Mouse (Mus musculus): ENCODE data around the gene Gnat1.
A peak's percentile ranks its signal among the peaks of the same experiment; 100 is the strongest.

Gene Gnat1

DNA sequence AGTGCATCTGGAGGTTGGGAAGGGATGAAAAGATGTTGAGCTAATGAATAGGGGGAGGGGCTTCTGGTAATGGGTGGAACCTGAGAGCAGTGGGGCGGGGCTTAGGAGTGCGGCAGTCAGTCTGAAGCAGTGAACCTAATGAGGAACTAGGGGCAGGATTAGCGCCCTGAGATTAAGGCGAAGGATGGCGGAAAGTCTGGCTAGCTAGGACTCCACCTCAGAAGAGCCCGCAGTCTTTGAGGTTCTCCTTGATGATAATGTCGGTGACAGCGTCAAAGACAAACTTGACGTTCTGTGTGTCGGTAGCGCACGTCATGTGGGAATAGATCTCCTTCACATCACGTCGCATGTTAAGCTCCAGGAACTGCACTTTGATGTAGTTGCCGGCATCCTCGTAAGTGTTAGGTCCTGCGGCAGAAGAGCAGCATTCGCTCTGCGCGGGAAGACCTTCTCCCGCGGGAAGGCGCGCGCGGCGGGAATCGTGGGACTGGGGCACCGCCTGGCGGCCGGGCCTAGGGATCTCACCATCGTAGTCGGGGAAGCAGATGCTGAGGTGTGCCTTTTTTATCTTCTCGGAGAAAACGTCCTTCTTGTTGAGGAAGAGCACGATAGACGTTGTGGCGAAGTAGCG lies 3.7 kb downstream of the Gnat1 start:
- DNase-seq (ENCODE audit: low read depth, low spot score) = peak; percentile 86

DNA sequence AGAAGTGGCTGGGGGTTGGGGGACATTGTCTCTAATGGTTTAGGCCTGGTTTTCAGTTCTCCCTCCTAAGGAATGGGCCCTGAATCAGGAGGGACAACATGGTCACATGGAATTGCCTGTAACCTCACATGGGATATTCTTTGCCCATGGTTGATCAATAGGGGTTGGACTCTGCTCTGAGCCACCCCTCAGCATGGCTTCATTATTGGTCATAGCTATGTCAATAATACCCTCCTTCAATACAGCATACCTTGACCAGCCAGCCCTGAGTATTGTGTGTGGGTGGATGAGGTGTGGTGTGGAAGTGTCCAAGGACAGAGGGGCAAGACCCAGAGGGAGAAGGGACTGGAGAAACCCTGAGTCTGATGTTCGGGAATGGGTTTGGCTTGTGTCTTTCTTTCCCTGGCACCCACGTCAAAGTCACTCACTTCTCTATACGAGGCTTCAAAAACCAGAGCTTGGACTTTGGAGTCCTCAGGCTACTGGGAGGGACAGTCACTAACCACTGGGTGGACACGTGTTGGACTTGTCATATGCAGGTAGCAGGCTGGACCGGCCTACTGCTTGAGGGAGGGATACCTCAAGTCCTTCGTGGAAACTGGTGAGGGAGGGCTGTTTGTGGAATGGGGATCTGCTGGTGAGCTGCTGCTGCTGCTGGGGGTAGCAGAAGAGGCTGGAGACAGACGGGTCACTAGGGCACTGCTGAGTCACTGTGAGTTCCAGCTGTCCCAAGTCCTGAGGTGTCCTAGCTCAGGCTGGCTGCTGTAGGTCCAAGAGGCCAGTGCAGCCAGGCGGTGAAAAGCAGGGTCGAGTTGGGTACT lies 4.7 kb downstream of the Gnat1 start:
- no peak for DNase-seq (ENCODE audit: low read depth, low spot score)

- no peak for DNase-seq (ENCODE audit: low read depth, low spot score)
These were observed 9.3 kb downstream of the Gnat1 start for GRCm38 (mm10) chr9:107670259-107670658.

DNA sequence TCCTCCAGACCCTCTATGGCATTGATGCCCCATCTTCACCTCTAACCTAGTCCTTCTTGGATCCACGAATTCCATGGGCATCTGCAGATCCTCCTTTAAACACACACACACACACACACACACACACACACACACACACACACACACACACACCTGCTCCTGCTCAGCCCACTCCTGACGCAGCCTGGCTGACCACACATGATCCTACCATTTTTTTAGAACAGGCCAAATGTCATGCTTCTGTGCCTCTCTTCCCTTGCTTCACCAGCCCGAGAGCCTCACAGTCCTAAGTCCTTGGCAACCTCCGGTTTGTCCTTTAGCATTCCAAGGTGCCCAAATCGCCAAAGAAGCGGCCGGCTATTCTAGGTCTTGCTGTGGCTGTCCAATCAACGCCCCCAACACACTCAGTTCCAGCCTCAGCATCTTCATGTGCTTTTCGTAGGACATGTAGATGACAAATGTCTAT lies 10.0 kb downstream of the Gnat1 start, which contains the start of gene Slc38a3:
Gene Slc38a3 (minus strand): TSS at position 51 of the 466 bp plus-strand sequence.
- no peak for DNase-seq (ENCODE audit: low read depth, low spot score)

DNA sequence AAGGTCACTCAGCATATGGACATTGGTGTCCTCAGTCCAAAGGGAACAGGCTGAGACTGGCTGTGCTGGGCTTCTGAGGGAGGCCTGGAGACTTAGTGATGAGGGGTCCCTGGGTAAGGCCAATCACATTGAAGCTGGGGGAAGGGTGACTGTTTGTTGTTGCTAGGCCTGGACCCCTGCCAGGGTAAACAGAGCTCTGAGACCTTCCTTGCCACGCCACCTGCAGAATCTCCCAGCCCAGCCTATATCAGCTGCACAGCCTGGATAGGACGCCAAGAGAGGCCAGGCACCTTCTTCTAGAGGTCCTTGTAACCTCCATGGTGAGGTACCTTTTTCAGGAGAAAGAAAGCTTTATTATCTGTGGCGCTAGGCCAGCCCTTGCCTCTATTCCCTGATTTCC lies 10.6 kb downstream of the Gnat1 start:
- no peak for DNase-seq (ENCODE audit: low read depth, low spot score)

DNA sequence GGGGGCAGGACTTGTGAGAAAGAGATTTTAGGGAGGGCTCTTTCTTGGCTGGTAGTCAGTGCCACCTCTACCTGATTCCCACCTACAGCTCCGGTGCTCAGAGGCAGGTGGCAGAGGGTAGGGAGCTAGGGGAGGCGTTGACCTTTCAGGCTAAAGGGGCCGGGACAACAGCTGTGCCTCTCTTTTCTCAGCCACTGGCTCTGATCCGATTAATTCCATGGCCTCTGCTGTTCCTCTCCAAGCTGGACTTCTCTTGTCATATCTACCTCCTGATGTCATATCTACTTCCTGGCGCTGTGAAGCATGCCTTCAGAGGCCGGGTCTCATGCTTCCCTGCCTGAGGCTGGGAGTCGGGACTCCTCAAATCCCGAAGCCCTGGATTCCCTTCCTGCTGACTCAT lies 11.5 kb downstream of the Gnat1 start:
- DNase-seq (ENCODE audit: low read depth, low spot score) = no peak

DNA sequence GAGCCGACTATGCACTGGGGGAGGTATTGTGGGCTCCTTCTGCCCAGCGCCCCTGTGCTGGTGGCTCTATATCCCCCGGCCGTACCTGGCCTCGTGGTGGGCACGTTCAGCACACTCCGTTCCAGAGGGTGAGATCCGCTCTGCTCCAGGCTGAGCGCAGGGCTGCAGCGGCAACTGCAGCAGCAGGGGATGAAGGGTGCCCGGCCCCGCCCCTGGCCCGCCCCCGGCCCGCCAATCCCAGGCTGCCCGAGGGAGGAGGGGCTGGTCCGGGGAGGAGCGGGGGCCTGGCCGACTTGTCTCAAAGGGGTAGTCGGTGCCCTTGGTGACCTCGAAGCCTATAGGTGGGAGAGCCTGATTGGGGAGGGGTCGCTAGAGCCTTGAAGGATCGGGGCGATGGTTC lies 12.3 kb downstream of the Gnat1 start:
- DNase-seq (ENCODE audit: low read depth, low spot score) = no peak

- no peak for DNase-seq (ENCODE audit: low read depth, low spot score)
These were observed 12.7 kb downstream of the Gnat1 start for GRCm38 (mm10) chr9:107666751-107667205.

DNA sequence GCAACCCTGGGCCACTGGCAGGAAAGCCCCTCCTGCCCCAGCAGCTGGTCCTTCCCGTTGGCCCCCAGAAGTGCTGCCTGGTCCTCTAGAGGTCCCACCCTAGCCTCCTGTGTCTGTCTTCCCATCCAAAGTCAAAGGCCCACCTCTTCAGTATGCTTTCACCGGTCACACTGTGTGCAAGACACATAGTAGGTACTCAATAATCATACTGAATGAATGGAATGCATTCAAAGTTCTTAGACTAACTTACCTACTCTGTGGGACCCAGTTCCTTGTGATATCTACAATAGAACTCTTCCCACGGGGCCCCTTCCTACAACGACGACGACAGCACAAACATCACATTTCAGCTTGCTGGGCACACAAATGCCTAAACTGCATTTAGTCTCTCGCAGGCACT lies 14.2 kb downstream of the Gnat1 start:
- DNase-seq (ENCODE audit: low read depth, low spot score) = no peak

DNA sequence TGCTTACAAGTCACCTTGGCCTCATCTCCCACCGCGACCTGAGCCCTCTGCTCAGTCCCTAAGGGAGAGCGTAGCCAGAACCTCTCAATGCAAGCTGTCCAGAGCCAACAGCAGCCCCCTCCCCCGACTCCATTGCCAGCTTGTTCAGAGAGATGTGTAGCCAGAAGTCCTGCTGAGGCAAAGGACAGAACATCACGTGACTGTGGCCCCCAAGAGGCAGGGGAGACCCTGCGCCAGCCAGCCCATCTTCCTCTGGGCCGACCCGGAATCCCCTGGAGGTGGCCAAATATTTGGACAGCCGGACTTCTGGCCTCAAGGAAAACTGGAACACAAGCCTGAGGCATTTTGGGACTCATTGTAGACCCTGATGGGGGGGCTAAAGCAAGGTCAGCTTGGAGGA lies 16.0 kb downstream of the Gnat1 start:
- DNase-seq (ENCODE audit: low read depth, low spot score) = no peak

GRCm38 (mm10) chr9:107662342-107662741 lies 17.2 kb downstream of the Gnat1 start:
- no peak for DNase-seq (ENCODE audit: low read depth, low spot score)

- no peak for DNase-seq (ENCODE audit: low read depth, low spot score)
These were observed 18.7 kb downstream of the Gnat1 start for GRCm38 (mm10) chr9:107660777-107661176.

DNA sequence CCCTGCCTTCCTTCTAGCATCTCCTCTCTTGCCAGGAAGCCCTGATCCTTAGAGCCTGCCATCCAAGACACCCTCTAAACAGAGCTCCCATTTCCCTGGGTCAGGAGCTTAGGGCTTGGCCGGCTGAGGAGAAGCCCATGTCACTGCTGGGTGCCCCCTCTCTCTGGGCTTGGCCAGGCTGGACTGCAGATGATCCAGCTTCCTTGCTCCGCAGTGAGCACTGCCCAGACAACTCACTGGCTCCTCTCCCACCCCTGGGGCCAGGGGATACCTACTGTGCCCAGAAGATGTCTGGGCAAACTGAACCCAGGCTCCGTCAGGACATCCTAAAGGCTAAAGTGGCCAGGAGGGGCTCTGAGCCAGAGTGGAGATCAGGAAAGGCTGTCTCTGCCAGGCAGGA lies 19.6 kb downstream of the Gnat1 start:
- DNase-seq (ENCODE audit: low read depth, low spot score) = no peak

- no peak for DNase-seq (ENCODE audit: low read depth, low spot score)
These were observed 20.0 kb downstream of the Gnat1 start for GRCm38 (mm10) chr9:107659551-107659950.

DNA sequence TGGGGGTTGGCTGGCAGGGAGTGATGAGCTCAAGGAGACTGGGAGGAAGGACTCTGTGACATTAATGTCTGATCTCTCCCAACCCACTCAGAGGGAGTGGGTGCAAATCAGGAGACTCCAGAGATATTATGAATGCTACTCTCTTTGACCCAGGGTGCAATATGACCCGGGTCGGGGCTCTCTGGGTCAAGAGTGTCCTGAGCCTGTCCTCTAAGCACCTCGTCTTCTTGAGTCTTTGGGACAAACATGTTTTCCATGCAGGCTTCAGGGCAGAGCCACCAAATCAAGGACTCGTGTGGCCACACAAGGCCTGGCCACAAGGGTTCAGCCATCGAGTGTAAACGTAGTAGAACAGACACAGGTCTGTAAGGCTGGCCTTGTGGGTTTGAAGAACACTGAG lies 21.4 kb downstream of the Gnat1 start:
- no peak for DNase-seq (ENCODE audit: low read depth, low spot score)

DNA sequence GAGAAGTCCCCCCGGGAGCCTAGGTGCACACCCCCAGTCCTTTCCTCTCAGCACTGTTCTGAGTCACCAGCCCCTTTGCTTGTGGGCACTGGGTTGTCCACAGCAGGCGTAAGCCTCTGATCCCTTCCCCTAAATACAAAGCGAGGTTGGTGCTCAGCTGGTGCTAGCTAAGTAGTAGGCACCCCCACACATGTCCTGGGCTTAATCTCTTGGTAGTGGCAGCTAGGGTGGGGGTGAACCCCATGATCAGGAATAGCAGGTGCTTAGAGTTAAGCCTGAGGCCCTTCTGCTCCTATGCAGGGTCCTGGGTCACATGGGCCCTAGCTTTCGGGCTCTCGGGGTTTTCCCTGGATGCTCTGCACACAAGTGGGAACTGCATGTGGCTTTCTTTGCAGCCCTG lies 22.4 kb downstream of the Gnat1 start:
- DNase-seq (ENCODE audit: low read depth, low spot score) = no peak

GRCm38 (mm10) chr9:107654585-107654984 lies 24.9 kb downstream of the Gnat1 start:
- DNase-seq (ENCODE audit: low read depth, low spot score) = no peak

DNA sequence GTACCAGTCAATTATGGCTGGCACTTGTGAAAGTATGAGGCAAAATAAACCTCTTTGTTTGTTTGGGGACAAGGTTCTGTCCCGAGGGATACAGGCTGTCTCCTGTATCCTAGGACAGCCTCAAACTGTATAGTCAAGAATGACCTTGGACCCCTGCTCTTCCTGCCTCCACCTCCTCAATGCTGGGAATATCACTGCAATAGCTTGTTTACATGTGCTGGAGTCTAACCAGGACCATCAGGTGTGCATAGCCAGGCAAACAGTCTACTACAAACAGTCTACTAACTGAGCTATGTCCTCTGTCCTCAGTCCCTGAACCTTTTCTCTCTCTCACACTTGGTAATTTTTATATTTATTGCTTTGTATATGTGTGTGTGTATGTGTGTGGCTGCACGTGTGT lies 26.0 kb downstream of the Gnat1 start:
- DNase-seq (ENCODE audit: low read depth, low spot score) = no peak

- DNase-seq (ENCODE audit: low read depth, low spot score) = no peak
These were observed 28.6 kb downstream of the Gnat1 start for GRCm38 (mm10) chr9:107650708-107651481.

DNA sequence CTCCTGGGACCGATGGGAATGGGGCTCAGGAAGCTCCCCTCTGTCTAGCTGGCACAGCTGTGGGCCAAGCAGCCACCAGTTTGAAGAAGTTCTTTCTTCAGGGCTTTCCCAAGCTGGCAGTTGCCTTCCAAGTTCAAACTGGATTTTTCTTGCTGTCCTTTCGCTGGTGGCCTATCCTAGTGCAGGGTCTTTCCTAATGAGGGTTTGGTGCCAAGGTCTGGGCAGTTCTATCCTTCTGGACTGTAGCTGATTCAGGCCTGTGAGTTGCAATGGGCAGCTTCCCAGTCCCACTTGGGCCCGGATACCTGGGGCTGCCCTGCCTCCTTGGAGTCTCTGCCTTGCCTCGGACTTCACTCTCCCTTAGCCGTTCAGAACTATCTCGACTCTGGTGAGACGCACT lies 29.3 kb downstream of the Gnat1 start:
- no peak for DNase-seq (ENCODE audit: low read depth, low spot score)

DNA sequence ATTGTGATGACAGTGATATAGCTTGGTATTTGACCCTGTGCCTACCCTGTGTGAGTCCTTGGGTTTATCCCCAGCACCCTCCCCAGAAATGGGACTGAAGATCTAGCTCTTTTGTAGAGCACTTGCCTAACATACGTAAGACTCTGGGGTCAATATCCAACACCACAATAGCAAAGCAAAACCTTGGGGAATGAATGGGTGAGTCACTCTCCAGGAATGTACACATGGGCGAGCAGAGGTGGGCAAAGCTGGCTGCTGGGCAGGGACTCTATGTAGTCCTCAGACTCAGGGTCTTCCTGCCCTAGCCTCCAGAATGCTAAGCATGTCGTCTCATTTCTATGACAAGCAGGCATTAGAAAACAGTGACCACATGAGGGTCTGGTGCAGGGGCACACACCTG lies 30.7 kb downstream of the Gnat1 start:
- no peak for DNase-seq (ENCODE audit: low read depth, low spot score)

DNA sequence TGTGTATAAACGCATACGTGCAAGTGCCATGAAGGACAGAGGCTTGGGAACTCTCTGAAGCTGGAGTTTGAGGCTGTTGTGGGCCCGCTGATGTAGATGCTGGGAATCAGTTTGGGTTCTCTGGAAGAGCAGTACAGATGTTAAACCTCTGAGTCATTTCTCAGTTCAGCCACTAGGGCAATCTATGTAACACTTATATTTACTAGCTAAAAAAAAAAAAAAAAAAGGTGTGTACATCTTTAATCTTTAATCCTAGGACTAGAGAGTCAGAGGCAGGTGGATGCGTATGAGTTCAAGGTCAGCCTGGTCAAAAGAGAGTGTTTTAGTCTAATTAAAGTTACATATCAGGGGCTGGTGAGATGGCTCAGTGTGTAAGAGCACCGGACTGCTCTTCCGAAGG lies 32.5 kb downstream of the Gnat1 start:
- DNase-seq (ENCODE audit: low read depth, low spot score) = no peak

Data from CD4-positive helper T cell, adult 2 months (primary cell).